Mouse (Mus musculus) right cerebral cortex, adult 2 months (tissue): Measurements from ENCODE around the gene Boc.
"Not testable (repeated sequence)": the region's sequence is repeated elsewhere in the genome, so short reads cannot be mapped to it uniquely, and the experiment has no call there.

Experiments
- DNase-seq, 2 experiments: peaks; one replicate each; pipeline ENCODE4 v3.0.0; 2021 to 2022; ENCODE audit warnings: low spot score in 2 of 2

Boc gene

GRCm38 (mm10) chr16:44491051-44491450 is 67.6 kb downstream of the Boc start:
- DNase-seq, result no peak

GRCm38 (mm10) chr16:44487194-44487593 is 71.5 kb downstream of the Boc start:
- DNase-seq, result no peak

GRCm38 (mm10) chr16:44486612-44487011 is 72.1 kb downstream of the Boc start:
- DNase-seq, result no peak

GRCm38 (mm10) chr16:44485691-44486090 is 73.0 kb downstream of the Boc start:
- no peak for DNase-seq

GRCm38 (mm10) chr16:44484831-44485230 is 73.9 kb downstream of the Boc start:
- DNase-seq, result no peak

GRCm38 (mm10) chr16:44484079-44484478 is 74.6 kb downstream of the Boc start:
- peak; percentile 92 for DNase-seq

- DNase-seq, result no peak
These were observed 76.8 kb downstream of the Boc start for GRCm38 (mm10) chr16:44481599-44482593.

- no peak for DNase-seq
These were observed 78.1 kb downstream of the Boc start for GRCm38 (mm10) chr16:44480616-44481015.

- DNase-seq, result no peak
These were observed 78.8 kb downstream of the Boc start for GRCm38 (mm10) chr16:44479852-44480251.

- DNase-seq, result no peak
These were observed 79.9 kb downstream of the Boc start for GRCm38 (mm10) chr16:44478767-44479166.

GRCm38 (mm10) chr16:44475682-44476375 is 82.9 kb downstream of the Boc start:
- no peak for DNase-seq

GRCm38 (mm10) chr16:44475281-44475680 is 83.4 kb downstream of the Boc start:
- no peak for DNase-seq

GRCm38 (mm10) chr16:44460922-44461321 is 97.8 kb downstream of the Boc start:
- DNase-seq, result no peak

- DNase-seq, result no peak
These were observed 99.9 kb downstream of the Boc start for GRCm38 (mm10) chr16:44458826-44459225.

GRCm38 (mm10) chr16:44457858-44458257 is 100.8 kb downstream of the Boc start:
- DNase-seq, result no peak

GRCm38 (mm10) chr16:44441913-44442312 is 116.8 kb downstream of the Boc start:
- not testable (repeated sequence) for DNase-seq

- DNase-seq, result no peak
These were observed 123.2 kb downstream of the Boc start for GRCm38 (mm10) chr16:44435481-44435880.
